Mouse (Mus musculus) heart, postnatal 0 days (tissue): ENCODE results near the gene Gm45837.

Experiments
- CTCF ChIP-seq: IDR thresholded peaks from 2 replicates; pipeline ENCODE4 v1.5.1; 2016; ENCODE audit warnings: antibody characterized with exemption, control low read depth, low read depth
- EP300 ChIP-seq: IDR thresholded peaks from 2 replicates; pipeline ENCODE4 v1.6.1; 2016; ENCODE audit warnings: antibody characterized with exemption, low read depth

GRCm38 (mm10) chr7:101498385-101498784, 87.7 kb downstream of the Gm45837 start:
- TF ChIP-seq CTCF (no peak), EP300 (no peak)
